Mouse (Mus musculus) megakaryocyte, adult 5-6 weeks (primary cell): ENCODE measurements around the gene Gpc5. TPM values are rescaled to one million over a fixed set of nuclear protein-coding genes. Genes with fewer than 3 reads are reported as not detected.

ENCODE experiments used
- ATAC-seq: 2 replicates; pipeline ENCODE4 v1.8.0; 2016; ENCODE audit warnings: mild to moderate bottlenecking, inconsistent platforms; ENCODE audit not compliant: poor library complexity, severe bottlenecking
- total RNA-seq, 2 experiments: library from RNA; stranded (forward) in 1 of 2; stranded (reverse) in 1 of 2; fragments of 153-499, 151-499 nt in 1 of 2; fragments of 221-1000, 200-1000 nt in 1 of 2; gene quantifications; 2 replicates each; pipeline versions ENCODE4 v1.2.3 to v1.2.4; 2015 to 2017

Gpc5 gene
- total RNA-seq, 2 experiments from 2014 or later = not detected

- ATAC-seq = no peak
Observed at GRCm38 (mm10) chr14:115821657-115822056, 729.6 kb downstream of the Gpc5 start.

- ATAC-seq = no peak
Observed at GRCm38 (mm10) chr14:115830485-115830884, 738.5 kb downstream of the Gpc5 start.

GRCm38 (mm10) chr14:115831219-115831755 is 739.3 kb downstream of the Gpc5 start:
- peak; percentile 65 for ATAC-seq

GRCm38 (mm10) chr14:115831854-115832625 is 740.0 kb downstream of the Gpc5 start:
- ATAC-seq = no peak

- ATAC-seq = no peak
Observed at GRCm38 (mm10) chr14:115843783-115844182, 751.8 kb downstream of the Gpc5 start.

- no peak for ATAC-seq
Observed at GRCm38 (mm10) chr14:115844773-115845427, 752.9 kb downstream of the Gpc5 start.

- ATAC-seq = no peak
Observed at GRCm38 (mm10) chr14:115869127-115869526, 777.1 kb downstream of the Gpc5 start.

GRCm38 (mm10) chr14:115976062-115976461 is 884.0 kb downstream of the Gpc5 start:
- ATAC-seq = no peak

GRCm38 (mm10) chr14:115979233-115979632 is 887.2 kb downstream of the Gpc5 start:
- ATAC-seq = peak; percentile 60; the same call in 1 of the 2 replicates

GRCm38 (mm10) chr14:115990764-115991163 is 898.7 kb downstream of the Gpc5 start:
- no peak for ATAC-seq

- no peak for ATAC-seq
Observed at GRCm38 (mm10) chr14:115993520-115994106, 901.6 kb downstream of the Gpc5 start.

- no peak for ATAC-seq
Observed at GRCm38 (mm10) chr14:115998931-115999330, 906.9 kb downstream of the Gpc5 start.

GRCm38 (mm10) chr14:116087010-116087409 is 995.0 kb downstream of the Gpc5 start:
- no peak for ATAC-seq

- ATAC-seq = no peak
Observed at GRCm38 (mm10) chr14:116127943-116128342, 1035.9 kb downstream of the Gpc5 start.

- no peak for ATAC-seq
Observed at GRCm38 (mm10) chr14:116137330-116137729, 1045.3 kb downstream of the Gpc5 start.

- no peak for ATAC-seq
Observed at GRCm38 (mm10) chr14:116137772-116138171, 1045.8 kb downstream of the Gpc5 start.

GRCm38 (mm10) chr14:116162586-116162985 is 1070.6 kb downstream of the Gpc5 start:
- ATAC-seq = no peak

- ATAC-seq = no peak
Observed at GRCm38 (mm10) chr14:116167401-116167800, 1075.4 kb downstream of the Gpc5 start.

GRCm38 (mm10) chr14:116169129-116169528 is 1077.1 kb downstream of the Gpc5 start:
- no peak for ATAC-seq

- no peak for ATAC-seq
Observed at GRCm38 (mm10) chr14:116186981-116187380, 1095.0 kb downstream of the Gpc5 start.

GRCm38 (mm10) chr14:116206977-116207376 is 1115.0 kb downstream of the Gpc5 start:
- ATAC-seq = no peak

- ATAC-seq = no peak
Observed at GRCm38 (mm10) chr14:116208581-116208980, 1116.6 kb downstream of the Gpc5 start.
